Mouse (Mus musculus) NIH3T3 (cell line): ENCODE results near the gene Gm49450.
"Not testable (repeated sequence)": the region's sequence is repeated elsewhere in the genome, so short reads cannot be mapped to it uniquely, and the experiment has no call there.

Experiments used
- DNase-seq: peaks from one replicate; pipeline ENCODE4 v3.0.0-alpha.2; 2012; ENCODE audit warnings: low read depth

The Gm49450 gene

DNA sequence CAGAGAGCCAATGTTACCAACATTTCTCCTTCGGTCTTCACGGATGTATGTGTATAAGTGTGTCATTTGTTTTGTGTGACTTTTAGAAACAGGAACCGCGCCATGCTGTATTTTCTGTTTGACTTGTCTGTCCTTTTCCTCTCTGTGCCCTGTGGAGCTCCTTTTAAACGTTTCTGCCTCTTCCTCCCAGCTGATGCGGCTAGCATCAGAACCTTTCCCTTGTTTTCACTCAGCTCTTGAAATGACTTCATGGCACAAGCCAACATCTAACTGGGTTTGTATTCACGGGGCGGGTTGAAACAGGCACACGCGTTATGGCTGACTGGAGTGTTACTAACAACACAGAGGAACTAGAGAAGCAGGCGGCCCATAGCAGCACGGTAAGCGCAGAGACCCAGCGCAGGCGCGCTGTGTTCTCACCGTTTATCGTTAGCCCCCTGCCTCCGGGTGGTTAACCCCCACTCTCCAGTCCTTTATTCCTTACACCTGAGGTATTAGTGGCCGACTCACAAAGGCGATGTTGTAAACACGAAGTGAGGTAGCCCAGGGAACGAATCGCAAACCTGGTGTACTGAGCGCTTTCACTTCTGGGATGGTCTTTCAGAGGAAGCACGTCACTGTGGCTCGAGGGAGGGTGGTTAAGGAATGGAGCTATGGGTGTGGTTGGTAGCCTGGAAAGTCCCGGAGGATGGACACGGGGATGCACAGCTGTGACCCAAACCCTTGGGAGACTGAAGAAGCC is 32.1 kb upstream of the Gm49450 start:
- DNase-seq, result peak; percentile 86

GRCm38 (mm10) chr15:98984681-98985080 is 31.3 kb upstream of the Gm49450 start:
- DNase-seq, result no peak

DNA sequence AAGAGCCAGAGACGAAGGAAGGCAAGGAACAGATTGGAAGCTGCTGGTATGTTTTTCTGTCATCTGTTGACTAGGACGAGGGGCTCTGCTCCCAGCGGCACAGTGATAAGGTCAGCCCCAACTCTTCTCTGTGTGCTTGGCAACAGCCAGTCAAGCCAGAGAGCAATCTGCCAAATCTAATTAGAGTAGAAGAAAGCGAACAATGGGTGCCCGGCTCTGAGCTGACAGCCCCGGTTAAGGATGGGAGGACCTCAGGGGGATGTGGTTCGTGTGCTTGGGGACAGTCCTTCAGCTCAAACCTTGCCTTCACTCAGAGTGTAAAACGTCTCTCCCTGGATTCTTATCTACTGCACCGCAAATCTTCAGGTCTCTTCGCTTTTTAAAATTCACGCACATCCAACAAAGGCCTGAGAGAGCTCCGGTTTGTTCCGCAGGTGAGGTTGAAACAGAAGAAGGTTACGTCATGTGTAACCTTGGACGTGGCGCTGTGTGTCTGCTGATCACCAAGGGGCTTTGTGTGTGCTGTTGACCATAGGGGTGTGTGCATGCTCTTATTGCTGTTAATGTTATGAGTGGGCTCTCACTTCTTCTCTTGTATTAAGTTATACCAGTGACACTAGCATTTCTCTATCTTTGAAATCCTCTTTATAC is 30.2 kb upstream of the Gm49450 start:
- no peak for DNase-seq

DNA sequence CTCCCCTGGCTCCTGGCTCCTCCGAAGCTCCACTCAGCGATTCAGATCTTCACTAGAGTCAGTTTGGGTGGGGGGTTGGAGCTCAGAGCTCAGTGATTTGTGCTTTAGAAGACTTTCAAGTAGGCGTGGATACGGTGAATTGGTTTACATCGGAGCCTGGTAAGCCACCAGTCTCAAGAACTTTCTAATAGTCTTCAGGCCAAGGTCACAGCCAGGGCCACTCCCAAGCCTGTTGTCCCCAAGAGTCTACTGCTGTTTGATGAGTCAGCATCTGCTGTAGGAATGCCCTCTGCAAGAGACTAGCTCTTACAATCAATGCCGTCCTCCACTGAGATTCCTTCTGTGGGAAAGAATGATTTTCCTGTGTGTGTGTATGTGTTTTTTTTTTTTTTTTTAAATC is 28.7 kb upstream of the Gm49450 start:
- no peak for DNase-seq

GRCm38 (mm10) chr15:98980012-98980614 is 26.8 kb upstream of the Gm49450 start:
- DNase-seq, result no peak

GRCm38 (mm10) chr15:98978409-98979172 is 25.2 kb upstream of the Gm49450 start:
- no peak for DNase-seq

DNA sequence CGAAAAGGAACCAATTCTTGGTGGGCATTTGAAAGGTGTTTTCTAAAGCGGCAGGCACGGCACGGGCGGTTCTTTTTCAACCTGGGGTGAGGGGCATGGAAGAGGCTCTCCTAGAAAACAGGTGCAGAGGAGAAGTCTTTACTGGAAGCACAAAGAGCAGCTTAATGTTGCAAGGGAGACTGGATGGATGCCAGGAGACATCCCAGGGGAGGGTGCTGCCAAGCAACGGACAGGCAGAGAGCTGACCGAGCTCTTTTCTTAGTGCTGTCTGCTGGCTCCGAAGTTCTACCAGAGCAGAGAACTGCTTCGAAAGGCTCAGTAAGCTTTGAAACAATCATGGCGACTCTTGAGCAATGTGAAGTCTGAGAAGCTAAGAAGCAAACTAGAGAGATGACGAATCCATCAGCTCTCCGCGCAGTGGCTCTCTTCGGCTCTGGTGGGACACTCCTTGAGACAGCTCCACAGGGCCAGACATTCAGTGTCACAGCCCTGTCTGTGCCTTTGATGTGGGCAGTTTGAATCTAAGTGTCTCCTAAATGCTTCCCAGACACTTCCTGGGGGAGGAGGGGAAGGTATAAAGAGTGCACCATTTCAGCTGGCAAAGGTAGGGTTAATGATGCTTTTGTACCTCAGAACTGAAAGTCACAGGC is 24.5 kb upstream of the Gm49450 start:
- peak; percentile 86 for DNase-seq

DNA sequence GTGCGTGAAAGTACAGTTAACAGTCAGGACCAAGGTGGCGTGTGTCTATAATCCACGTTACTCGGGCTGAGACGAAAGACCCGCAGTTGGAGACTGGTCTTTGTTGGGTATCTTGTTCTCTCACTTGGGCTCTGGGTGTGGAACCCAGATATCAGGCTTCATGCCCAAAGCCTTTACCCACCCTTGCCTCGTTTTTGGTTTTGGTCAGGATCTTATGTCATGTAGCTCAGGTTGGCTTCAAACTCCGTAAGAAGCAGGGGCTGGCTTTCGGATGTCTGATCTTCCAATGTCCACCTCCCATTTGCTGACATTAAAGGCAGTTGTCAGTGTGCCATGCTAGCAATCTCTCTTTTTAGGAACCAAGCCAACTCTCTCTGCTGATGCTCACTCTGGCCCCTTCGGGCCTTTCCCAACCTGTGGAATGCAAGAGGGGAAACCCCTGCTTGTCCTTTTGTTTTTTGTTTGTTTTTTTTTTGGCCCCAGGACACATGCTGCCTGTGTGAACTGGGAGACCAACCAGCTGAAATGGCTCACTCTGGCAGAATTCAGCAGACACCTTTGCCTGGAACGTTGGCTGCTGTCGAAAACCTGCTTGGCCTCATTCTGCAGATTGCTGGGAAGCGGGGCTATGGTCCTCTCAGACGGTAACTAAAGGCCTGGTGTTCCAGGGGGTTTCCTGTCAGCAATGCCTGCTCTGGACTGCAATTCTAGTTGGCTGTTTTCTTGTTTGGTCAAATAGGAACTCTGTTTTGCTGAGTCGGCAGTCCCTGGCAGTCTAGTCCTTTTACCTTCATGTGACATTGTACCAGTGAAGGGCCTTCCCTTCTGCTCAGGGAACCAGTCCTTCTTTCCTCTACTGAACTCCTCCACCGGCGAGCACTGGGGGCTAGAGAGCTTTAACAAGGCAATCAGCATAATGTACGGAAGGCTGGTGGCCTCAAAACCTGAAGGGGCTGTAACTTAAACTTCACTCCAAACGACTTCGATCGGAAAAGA is 23.7 kb upstream of the Gm49450 start:
- DNase-seq, result peak; percentile 27

DNA sequence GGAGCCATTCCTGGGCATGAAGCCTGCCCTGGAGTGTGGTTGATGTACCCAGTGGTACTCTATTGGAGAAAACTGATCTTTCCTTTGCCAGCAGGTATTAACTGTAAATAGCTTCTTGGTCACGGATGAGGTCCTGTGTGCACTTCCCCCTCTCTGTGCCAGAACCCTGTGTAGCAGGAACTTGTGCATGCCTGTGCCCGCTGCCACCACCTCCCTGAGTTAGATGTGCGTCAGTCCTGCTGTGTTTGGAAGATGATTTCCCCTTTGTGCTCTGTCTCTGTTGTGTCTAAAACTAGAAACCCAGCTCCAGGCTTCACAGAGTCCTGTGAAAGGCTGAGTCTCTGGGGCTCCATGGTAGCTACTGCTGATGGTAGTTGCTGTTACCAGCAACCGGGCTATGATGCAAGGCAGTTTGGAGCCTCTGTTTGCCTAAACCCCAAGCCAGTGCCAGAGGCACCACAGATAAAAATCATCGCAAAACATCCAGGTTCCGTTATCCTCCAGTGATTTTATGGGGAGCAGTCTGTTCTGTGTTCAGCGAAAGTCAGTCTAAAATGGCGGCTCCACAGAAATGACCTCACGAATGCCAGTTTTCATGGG is 19.8 kb upstream of the Gm49450 start:
- DNase-seq, result no peak

DNA sequence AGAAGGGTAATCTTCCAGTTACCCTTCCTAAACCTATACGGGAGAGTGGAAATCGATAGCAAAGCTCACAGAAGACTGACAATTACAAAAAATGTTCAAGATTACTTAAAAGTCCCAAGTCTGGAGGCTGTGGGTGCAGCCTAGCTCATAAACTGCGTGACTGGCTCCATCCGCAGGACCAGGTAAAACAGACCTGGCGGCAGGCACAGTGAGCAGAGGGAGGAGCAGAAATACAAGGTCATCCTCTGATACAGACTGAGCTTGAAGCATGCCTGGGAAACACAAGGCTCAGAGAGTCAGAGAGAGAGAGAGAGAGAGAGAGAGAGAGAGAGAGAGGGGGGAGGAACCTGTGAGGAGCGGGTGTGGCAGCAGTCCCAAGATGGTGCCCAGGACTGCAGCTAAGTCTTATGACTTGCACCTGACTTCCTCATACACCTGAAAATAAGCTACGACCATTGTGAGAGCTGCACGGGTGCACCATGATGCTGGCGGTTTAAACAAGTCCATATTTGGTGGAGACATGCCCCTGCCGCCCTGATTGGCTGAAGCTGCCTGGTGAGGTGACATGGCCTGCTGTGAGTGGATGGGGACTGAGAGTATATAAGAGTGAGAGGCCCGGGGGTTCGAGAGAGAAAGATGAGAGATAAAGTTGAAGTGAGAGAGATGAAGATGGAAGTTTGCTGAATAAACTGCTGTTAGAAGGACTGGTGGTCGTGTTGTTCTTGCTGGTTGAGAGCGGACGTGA is 18.4 kb upstream of the Gm49450 start:
- not testable (repeated sequence) for DNase-seq

- peak; percentile 78 for DNase-seq
Measured at GRCm38 (mm10) chr15:98971111-98971510, 17.8 kb upstream of the Gm49450 start.

- DNase-seq, result peak; percentile 77
Measured at GRCm38 (mm10) chr15:98969372-98970101, 16.2 kb upstream of the Gm49450 start.

DNA sequence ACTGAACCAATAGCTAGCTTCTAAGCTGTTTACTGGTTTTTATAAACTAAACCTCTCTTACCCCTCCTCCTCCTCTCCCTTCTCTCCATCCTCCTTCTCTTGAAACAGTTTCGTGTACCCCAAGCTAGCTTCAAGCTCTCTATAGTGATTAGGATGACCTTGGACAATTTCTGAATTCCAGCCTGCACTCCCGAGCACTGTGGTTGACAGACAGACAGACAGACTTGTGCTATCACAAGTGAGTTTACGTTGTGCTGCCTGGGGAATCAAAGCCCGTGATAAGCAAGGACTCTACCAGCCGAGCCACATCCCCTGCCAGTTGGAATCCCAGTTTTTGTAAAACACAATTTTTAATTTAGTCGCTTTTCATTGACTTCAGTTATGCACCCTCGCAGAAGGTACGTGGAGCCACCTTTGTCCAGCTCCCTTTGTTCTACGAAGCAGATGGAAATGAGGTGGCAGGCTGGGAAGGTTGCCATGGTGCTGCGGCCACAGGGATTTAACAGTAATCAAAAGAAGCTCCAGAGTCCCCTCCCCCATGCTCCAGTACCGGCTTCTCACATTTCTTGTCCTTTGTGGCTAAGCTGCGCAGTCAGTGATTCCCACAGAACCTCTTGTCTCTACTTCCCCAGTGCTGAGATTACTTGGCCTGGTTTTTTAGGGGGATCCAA is 15.5 kb upstream of the Gm49450 start:
- DNase-seq, result peak; percentile 82

DNA sequence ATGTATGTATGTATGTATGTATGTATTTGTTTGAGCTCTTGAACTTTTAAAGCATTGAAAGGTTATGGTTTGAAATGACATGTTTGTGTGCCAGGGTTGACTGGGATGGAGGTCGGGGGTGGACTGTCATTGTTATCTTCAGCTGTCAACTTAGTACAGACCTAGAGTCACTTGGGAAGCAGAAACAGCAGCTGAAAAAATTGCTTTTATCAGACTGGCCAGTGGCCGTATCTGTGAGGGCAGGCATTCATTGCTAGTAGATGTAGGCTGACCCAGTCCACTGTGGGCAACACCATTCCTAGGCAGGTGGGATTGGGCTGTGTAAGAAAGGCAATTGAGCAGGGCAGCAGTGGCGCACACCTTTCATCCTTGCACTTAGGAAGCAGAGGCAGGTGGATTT is 6.2 kb upstream of the Gm49450 start:
- DNase-seq, result no peak

GRCm38 (mm10) chr15:98958901-98959420 is 5.6 kb upstream of the Gm49450 start:
- peak; percentile 60 for DNase-seq

DNA sequence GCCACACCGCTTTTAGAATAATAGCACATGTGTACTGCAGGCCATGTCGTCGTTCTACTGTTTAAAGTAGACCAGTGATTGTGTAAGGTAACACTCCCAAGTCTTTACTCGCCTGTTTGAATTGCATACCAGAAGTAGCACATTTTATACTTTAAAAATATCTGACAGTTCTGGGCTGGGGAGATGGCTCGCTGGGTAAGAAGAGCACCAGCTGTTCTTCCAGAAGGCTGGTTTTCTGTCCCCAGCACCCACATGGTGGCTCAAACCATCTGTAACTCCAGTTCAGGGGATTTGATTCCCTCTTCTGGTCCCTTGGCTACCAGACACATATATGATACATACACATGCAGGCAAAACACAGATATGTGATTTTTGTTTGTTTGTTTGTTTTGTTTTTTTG is 4.1 kb upstream of the Gm49450 start:
- no peak for DNase-seq

- no peak for DNase-seq
Measured at GRCm38 (mm10) chr15:98956000-98956399, 2.6 kb upstream of the Gm49450 start.

GRCm38 (mm10) chr15:98955324-98955723 is 2.0 kb upstream of the Gm49450 start:
- no peak for DNase-seq
